Mouse (Mus musculus) CH12F3 (cell line): ENCODE measurements around the gene Nae1.

Source experiments
- in situ Hi-C: fragments of 300-500 bp; cut with MboI; formaldehyde crosslinking; loops from 2 replicates; pipeline ENCODE4 v1.14.3; 2020; ENCODE audit warnings: low sequenced_read_pairs

Gene Nae1

GRCm38 (mm10) chr8:104533551-104533950 is 886 bp downstream of the Nae1 start:
- in situ Hi-C loops: no loop called here

- in situ Hi-C loops: no loop called here
Measured at GRCm38 (mm10) chr8:104529671-104530070, 4.8 kb downstream of the Nae1 start.

- in situ Hi-C loops: no loop called here
Measured at GRCm38 (mm10) chr8:104517872-104518271, 16.6 kb downstream of the Nae1 start.

GRCm38 (mm10) chr8:104510134-104510533 is 24.3 kb downstream of the Nae1 start:
- in situ Hi-C loops: no loop called here

GRCm38 (mm10) chr8:104509061-104510006 is 25.1 kb downstream of the Nae1 start, which contains the start of gene Terb1:
Gene Terb1, minus strand, starts transcription at chr8:104509910.
- in situ Hi-C loops: no loop called here

- in situ Hi-C loops: no loop called here
Measured at GRCm38 (mm10) chr8:104479091-104479490, 55.3 kb downstream of the Nae1 start.

GRCm38 (mm10) chr8:104472465-104472864 is 62.0 kb downstream of the Nae1 start:
- in situ Hi-C loops: no loop called here

GRCm38 (mm10) chr8:104467463-104467862 is 67.0 kb downstream of the Nae1 start:
- in situ Hi-C loops: no loop called here
